8 mouse cellular contexts compared by ENCODE assay signal in the genomic region with DNA sequence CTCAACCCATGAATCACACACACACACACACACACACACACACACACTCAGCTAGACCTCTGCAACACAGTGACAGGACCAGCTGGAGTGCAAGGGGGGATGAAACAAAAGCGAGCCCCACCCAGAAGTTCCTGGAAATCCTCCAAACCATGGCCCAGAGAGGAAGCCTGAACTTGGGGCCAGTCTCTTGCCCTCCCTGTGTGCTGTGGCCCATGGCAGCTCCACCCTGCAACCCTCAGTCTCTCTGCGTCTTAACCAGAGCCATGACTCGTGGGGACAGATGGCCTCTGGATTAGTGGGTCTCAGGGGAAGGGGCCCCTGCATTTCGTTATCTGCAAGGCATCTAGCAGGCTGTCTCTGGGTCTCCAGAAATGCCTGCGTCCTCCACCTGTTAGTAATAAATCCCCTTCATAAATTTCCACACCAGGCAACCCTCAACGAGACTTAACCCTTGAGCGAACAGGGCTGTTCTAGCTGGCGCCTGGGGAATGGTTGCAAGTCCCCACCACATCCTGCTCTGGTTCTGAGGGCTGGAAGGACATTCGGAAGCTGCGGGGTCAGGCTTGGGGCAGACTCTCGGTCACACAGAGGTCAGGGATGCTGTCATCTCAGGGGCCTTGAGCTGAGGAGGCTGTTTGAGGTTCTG. TPM values are rescaled to one million over a fixed set of nuclear protein-coding genes. Genes with fewer than 3 reads are reported as not detected.
A peak's percentile ranks its signal among the peaks of the same experiment; 100 is the strongest.
DNase-seq lines count a peak whose midpoint lies in the region; ATAC-seq and TF ChIP-seq lines count a peak whose summit lies in the region.

No protein-coding gene starts in this region.

- ATAC-seq in intestine, postnatal 0 days, result no peak

- no peak for DNase-seq in thymus, adult 2 months
- no peak for DNase-seq in thymus, postnatal 14 days
- peak; percentile 63 for DNase-seq in embryonic facial prominence, embryonic 10.5 days (ENCODE audit: low spot score)
- peak; percentile 50 for DNase-seq in lung, postnatal 25 days (ENCODE audit: low spot score)
- peak; percentile 60 for DNase-seq in yolk sac, embryonic 10.5 days (ENCODE audit: low spot score)
- no peak for DNase-seq in cerebellum, adult 11 months
- DNase-seq in frontal cortex, adult 2 months (ENCODE audit: extremely low spot score in 1 of 2, low spot score in 1 of 2), result no peak

- H3K4me2 ChIP-seq in intestine, postnatal 0 days (replicated peaks; ENCODE audit: low read depth), result no peak overlapping the region

- no peak; the same call in 1 of the 2 replicates for TF ChIP-seq POLR2A in thymus, adult 2 months (IDR thresholded peaks at IDR 0.05; ENCODE audit: control insufficient read depth, extremely low read depth, insufficient read depth, low read length, poor library complexity)

- peaks cover 87% of the 10 kb centered on the region for H3K4me1 ChIP-seq in thymus, adult 2 months (replicated peaks; ENCODE audit: control insufficient read depth, insufficient read depth, low read length)
- H3K4me1 ChIP-seq in embryonic facial prominence, embryonic 10.5 days, result peaks cover 90% of the 10 kb centered on the region
- H3K4me1 ChIP-seq in intestine, postnatal 0 days (replicated peaks; ENCODE audit: control insufficient read depth, insufficient read depth, low read length), result peaks cover 15% of the 10 kb centered on the region; the same call in 1 of the 2 replicates

- H3K27ac ChIP-seq in thymus, adult 2 months (ENCODE audit: control insufficient read depth, insufficient read depth, low read length), result peak overlapping the region; percentile 85
- peak overlapping the region; percentile 71 for H3K27ac ChIP-seq in embryonic facial prominence, embryonic 10.5 days (replicated peaks)
- H3K27ac ChIP-seq in intestine, postnatal 0 days (ENCODE audit: low read depth, low read length), result peak overlapping the region; percentile 77; the same call in 1 of the 2 replicates

- no peak overlapping the region for H3K4me3 ChIP-seq in thymus, adult 2 months (ENCODE audit: control insufficient read depth, insufficient read depth, low read length)
- peak overlapping the region; percentile 16; the same call in 1 of the 2 replicates for H3K4me3 ChIP-seq in embryonic facial prominence, embryonic 10.5 days
- no peak overlapping the region for H3K4me3 ChIP-seq in intestine, postnatal 0 days (ENCODE audit: low read depth, low read length)

- H3K9me3 ChIP-seq in embryonic facial prominence, embryonic 10.5 days, result no peaks in the 10 kb centered on the region
- no peaks in the 10 kb centered on the region for H3K9me3 ChIP-seq in intestine, postnatal 0 days (ENCODE audit: control insufficient read depth)

- no peaks in the 10 kb centered on the region for H3K36me3 ChIP-seq in thymus, adult 2 months (ENCODE audit: control insufficient read depth, insufficient read depth, low read length)
- H3K36me3 ChIP-seq in embryonic facial prominence, embryonic 10.5 days (replicated peaks), result no peaks in the 10 kb centered on the region
- H3K36me3 ChIP-seq in intestine, postnatal 0 days (ENCODE audit: control insufficient read depth, insufficient read depth), result no peaks in the 10 kb centered on the region

- H3K9ac ChIP-seq in intestine, postnatal 0 days (ENCODE audit: low read depth, low read length), result no peak overlapping the region

- TF ChIP-seq CTCF in thymus, adult 2 months (IDR thresholded peaks at IDR 0.05; ENCODE audit: borderline replicate concordance, control insufficient read depth, extremely low read depth, insufficient read depth, low read length, poor library complexity), result 0 out of 2 replicates have a peak, but pooled peaks have one; percentile 16
- no peak for TF ChIP-seq CTCF in intestine, postnatal 0 days (IDR thresholded peaks at IDR 0.05; ENCODE audit: low read depth)

- no peaks in the 10 kb centered on the region for H3K27me3 ChIP-seq in thymus, adult 2 months (ENCODE audit: control insufficient read depth, insufficient read depth, low read length)
- H3K27me3 ChIP-seq in embryonic facial prominence, embryonic 10.5 days (replicated peaks; ENCODE audit: low read depth, poor library complexity, severe bottlenecking), result no peaks in the 10 kb centered on the region; the same call in 1 of the 2 replicates
- H3K27me3 ChIP-seq in intestine, postnatal 0 days (replicated peaks; ENCODE audit: control insufficient read depth, insufficient read depth, low read length), result no peaks in the 10 kb centered on the region

- 12% methylated on average over 11 of the region's 11 CpGs for WGBS in thymus, adult 2 months
- 30% methylated on average over 11 of the region's 11 CpGs for WGBS in embryonic facial prominence, embryonic 10.5 days
- WGBS in intestine, postnatal 0 days, result 15% methylated on average over 11 of the region's 11 CpGs

RNA-seq across cellular contexts. Expression of a gene that starts 24.6 kb away (rescaled TPM):
- polyA plus RNA-seq in thymus, adult 2 months (2012; rRNA removed), result 5.7 TPM in 2 replicates
- polyA plus RNA-seq in embryonic facial prominence, embryonic 10.5 days (2016; fragmentation: Nextera tagmentation; extraction: Ambion mirVana), result 7.0 and 8.7 TPM in 2 replicates
- polyA plus RNA-seq in intestine, postnatal 0 days (2015; fragmentation: Nextera tagmentation; extraction: Ambion mirVana), result 3.5 and 3.7 TPM in 2 replicates
- 24.1 and 30.7 TPM in 2 replicates for polyA plus RNA-seq in frontal cortex, adult 2 months (2012; rRNA removed)

Comparison
In these comparisons a context has a peak if more than half of its experiments do, and no peak if none do; other contexts are left out.
1. DNase-seq: peak in embryonic facial prominence, embryonic 10.5 days (single experiment), lung, postnatal 25 days (single experiment) and yolk sac, embryonic 10.5 days (single experiment); none in thymus, adult 2 months (single experiment), thymus, postnatal 14 days (single experiment), cerebellum, adult 11 months (single experiment) and frontal cortex, adult 2 months (0 of 2).
2. Peak in every context shown above with its lines, with median percentiles within 50 percentile points of each other: H3K27ac ChIP-seq.